Mouse (Mus musculus): ENCODE measurements around the gene Ccdc88a. TPM values are rescaled to one million over a fixed set of nuclear protein-coding genes. Genes with fewer than 3 reads are reported as not detected.

Gene Ccdc88a
- polyA plus RNA-seq (2011; ENCODE audit: insufficient read depth, insufficient read length, low replicate concordance, missing spikeins) = 6.5 and 8.5 TPM in 2 replicates

DNA sequence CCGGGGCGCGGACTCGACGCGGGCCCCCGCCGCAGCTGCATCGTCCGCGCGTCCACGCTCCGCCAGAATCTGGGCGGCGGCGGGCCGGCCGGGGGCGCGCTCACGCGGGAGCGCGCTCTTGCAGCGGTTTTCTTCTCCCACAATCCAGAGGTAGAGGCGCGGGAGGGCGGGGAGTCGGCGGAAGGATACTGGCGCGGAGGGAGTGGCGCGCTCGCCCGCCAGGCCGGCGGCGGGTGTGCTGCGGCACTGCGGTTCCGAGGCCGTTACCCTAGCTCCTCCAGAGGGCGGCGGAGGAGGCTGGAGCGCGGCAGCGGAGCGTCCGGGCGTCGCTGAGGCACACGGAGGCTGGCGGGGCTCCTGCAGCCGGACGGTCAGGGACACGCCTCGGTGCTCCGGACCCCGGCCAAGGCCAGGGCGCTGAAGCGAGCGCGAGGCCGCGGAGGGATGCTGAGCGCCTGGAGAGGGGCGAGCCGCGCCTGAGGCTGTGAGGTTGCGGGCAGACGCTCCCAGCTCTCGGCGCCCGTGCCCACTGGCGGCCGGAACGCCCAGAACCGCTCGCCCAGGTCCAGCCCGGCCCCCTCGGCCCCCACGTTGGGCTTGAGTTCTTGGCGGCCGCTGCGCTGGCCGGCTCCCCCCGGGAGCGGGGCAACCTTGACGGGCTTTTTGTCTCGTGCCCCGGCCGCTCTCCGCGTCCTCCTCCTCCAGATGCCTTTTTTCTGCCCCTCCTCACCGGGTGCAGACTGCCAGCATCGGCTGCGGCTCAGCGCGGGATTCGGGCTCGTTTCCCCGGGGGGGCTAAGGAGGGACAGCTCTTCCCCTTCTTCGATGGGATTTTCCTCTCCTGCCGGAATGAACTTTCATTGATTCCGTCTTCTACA is at the start of gene Ccdc88a:
Gene Ccdc88a, plus strand, starts transcription at position 263 of the 878 bp plus-strand sequence.
- H3K4me3 ChIP-seq (replicated peaks; ENCODE audit: control insufficient read depth, low read depth, low read length) = peak within 1 kb of the TSS; percentile 82
- under 1% methylated on average over 102 of the region's 107 CpGs for WGBS
- H3K4me1 ChIP-seq (ENCODE audit: control insufficient read depth, insufficient read depth, low read length) = no peaks in the 10 kb centered on the region
- peak within 1 kb of the TSS; percentile 94 for H3K27ac ChIP-seq (ENCODE audit: control insufficient read depth, insufficient read depth, low read depth, low read length, poor library complexity)
- TF ChIP-seq CTCF (IDR thresholded peaks at IDR 0.05; ENCODE audit: control insufficient read depth, insufficient read depth, low read length) (peak; percentile 23; the same call in 1 of the 2 replicates), POLR2A (IDR thresholded peaks at IDR 0.05; ENCODE audit: borderline replicate concordance, control insufficient read depth, low read depth, low read length) (peak; percentile 86; the same call in 1 of the 2 replicates)

DNA sequence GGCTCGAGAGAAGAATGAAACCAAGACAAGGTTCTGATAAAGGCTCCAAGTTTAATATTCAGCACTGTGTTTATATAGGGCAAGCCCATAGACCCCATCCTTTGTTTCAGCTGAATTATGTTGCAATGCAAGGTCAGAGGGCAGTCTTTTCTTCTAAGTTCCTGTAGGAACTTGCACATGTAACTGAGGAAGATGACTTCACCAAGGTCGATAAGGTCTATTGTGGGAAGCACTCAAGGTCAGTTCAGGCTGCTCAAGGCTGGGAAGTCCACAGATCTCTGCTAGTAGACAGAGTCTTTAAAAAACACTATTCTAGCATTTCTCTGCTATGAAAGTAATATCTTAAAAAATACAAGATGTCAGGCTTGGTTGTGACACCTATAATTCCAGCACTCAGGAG is 38.0 kb upstream of the Ccdc88a start:
- Histone ChIP-seq H3K4me1 (ENCODE audit: control insufficient read depth, insufficient read depth, low read length) (no peaks in the 10 kb centered on the region), H3K4me3 (replicated peaks; ENCODE audit: control insufficient read depth, low read depth, low read length) (no peak overlapping the region), H3K27ac (ENCODE audit: control insufficient read depth, insufficient read depth, low read depth, low read length, poor library complexity) (no peak overlapping the region)
- WGBS = 58% methylated on average over 2 of the region's 2 CpGs
- TF ChIP-seq POLR2A (IDR thresholded peaks at IDR 0.05; ENCODE audit: borderline replicate concordance, control insufficient read depth, low read depth, low read length) (no peak), CTCF (IDR thresholded peaks at IDR 0.05; ENCODE audit: control insufficient read depth, insufficient read depth, low read length) (no peak)

- 66% methylated on average over 2 of the region's 2 CpGs for WGBS
- no peak overlapping the region for H3K4me3 ChIP-seq (replicated peaks; ENCODE audit: control insufficient read depth, low read depth, low read length)
- TF ChIP-seq POLR2A (IDR thresholded peaks at IDR 0.05; ENCODE audit: borderline replicate concordance, control insufficient read depth, low read depth, low read length) = no peak
- TF ChIP-seq CTCF (IDR thresholded peaks at IDR 0.05; ENCODE audit: control insufficient read depth, insufficient read depth, low read length) = no peak
- H3K4me1 ChIP-seq (ENCODE audit: control insufficient read depth, insufficient read depth, low read length) = no peaks in the 10 kb centered on the region
- H3K27ac ChIP-seq (ENCODE audit: control insufficient read depth, insufficient read depth, low read depth, low read length, poor library complexity) = no peak overlapping the region
These were observed 32.2 kb upstream of the Ccdc88a start for GRCm38 (mm10) chr11:29341259-29341658.

DNA sequence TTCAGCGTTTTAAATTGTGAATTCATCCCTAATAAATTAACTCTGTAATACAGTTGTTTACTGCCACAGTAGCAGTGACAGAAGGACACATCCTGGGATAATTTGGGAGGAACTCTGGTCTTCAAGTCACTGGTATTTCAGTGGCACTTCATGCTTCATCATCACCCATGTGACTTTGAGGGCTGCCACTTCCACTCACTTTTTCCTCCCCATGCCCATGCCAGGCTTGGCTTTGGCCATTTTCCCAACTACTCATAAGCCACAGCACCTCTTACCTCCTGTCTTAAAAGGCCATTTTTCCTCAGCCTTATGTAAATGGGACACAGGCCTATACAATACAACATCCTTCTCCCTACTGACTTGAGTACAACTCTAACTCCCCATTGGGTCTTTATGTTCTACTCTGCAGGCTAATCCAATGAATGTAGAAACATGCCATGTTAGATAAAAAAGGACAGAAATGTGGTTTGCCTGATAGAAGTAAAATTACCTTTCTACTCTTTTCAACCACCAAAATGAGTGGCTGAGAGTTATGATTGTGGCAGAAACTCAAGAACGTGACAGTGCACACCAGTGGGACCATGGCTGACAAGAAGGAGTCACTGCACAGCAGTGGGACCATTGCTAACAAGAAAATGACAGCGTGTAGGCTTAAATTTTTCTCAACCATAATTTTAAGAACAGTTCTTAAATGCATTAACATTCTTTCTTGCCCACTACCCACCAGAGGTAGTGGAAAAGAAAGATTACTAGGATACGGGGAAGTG is 28.4 kb upstream of the Ccdc88a start:
- H3K27ac ChIP-seq (ENCODE audit: control insufficient read depth, insufficient read depth, low read depth, low read length, poor library complexity) = no peak overlapping the region
- H3K4me1 ChIP-seq (ENCODE audit: control insufficient read depth, insufficient read depth, low read length) = no peaks in the 10 kb centered on the region
- 67% methylated on average over 4 of the region's 4 CpGs for WGBS
- no peak overlapping the region for H3K4me3 ChIP-seq (replicated peaks; ENCODE audit: control insufficient read depth, low read depth, low read length)
- no peak for TF ChIP-seq CTCF (IDR thresholded peaks at IDR 0.05; ENCODE audit: control insufficient read depth, insufficient read depth, low read length)
- no peak for TF ChIP-seq POLR2A (IDR thresholded peaks at IDR 0.05; ENCODE audit: borderline replicate concordance, control insufficient read depth, low read depth, low read length)

- H3K27ac ChIP-seq (ENCODE audit: control insufficient read depth, insufficient read depth, low read depth, low read length, poor library complexity) = no peak overlapping the region
- no peak overlapping the region for H3K4me3 ChIP-seq (replicated peaks; ENCODE audit: control insufficient read depth, low read depth, low read length)
- 77% methylated on average over 4 of the region's 4 CpGs for WGBS
These were observed 27.7 kb upstream of the Ccdc88a start for GRCm38 (mm10) chr11:29345673-29346286.

GRCm38 (mm10) chr11:29350891-29351290 is 22.6 kb upstream of the Ccdc88a start:
- 89% methylated on average over 2 of the region's 2 CpGs for WGBS
- Histone ChIP-seq H3K4me3 (replicated peaks; ENCODE audit: control insufficient read depth, low read depth, low read length) (no peak overlapping the region), H3K27ac (ENCODE audit: control insufficient read depth, insufficient read depth, low read depth, low read length, poor library complexity) (no peak overlapping the region), H3K4me1 (ENCODE audit: control insufficient read depth, insufficient read depth, low read length) (no peaks in the 10 kb centered on the region)
- TF ChIP-seq CTCF (IDR thresholded peaks at IDR 0.05; ENCODE audit: control insufficient read depth, insufficient read depth, low read length) (no peak), POLR2A (IDR thresholded peaks at IDR 0.05; ENCODE audit: borderline replicate concordance, control insufficient read depth, low read depth, low read length) (no peak)

More at GRCm38 (mm10) chr11:29345673-29346286, 27.7 kb upstream of the Ccdc88a start:
- no peaks in the 10 kb centered on the region for H3K4me1 ChIP-seq (ENCODE audit: control insufficient read depth, insufficient read depth, low read length)
- TF ChIP-seq POLR2A (IDR thresholded peaks at IDR 0.05; ENCODE audit: borderline replicate concordance, control insufficient read depth, low read depth, low read length) (no peak), CTCF (IDR thresholded peaks at IDR 0.05; ENCODE audit: control insufficient read depth, insufficient read depth, low read length) (no peak)

DNA sequence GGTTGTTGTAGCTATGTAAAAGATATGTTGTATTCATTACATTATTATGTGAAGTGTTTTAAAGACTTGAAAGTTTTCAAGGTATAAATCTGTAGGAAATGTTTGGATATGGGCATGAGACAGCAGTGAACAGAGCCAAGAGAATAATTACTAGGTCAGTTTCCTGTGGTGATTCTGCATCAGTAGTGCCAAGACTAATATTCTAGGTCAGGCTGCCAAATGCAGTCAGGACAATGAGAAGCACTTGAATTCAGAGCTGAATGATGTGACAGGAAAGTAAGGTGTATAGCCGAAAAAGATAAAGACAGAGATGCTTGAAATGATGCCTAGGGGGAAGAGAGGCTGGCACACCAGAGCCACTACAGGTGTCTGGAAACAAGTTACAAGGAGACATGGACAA is 21.2 kb upstream of the Ccdc88a start:
- TF ChIP-seq POLR2A (IDR thresholded peaks at IDR 0.05; ENCODE audit: borderline replicate concordance, control insufficient read depth, low read depth, low read length) = no peak
- TF ChIP-seq CTCF (IDR thresholded peaks at IDR 0.05; ENCODE audit: control insufficient read depth, insufficient read depth, low read length) = no peak
- Histone ChIP-seq H3K27ac (ENCODE audit: control insufficient read depth, insufficient read depth, low read depth, low read length, poor library complexity) (no peak overlapping the region), H3K4me1 (ENCODE audit: control insufficient read depth, insufficient read depth, low read length) (no peaks in the 10 kb centered on the region), H3K4me3 (replicated peaks; ENCODE audit: control insufficient read depth, low read depth, low read length) (no peak overlapping the region)
- 67% methylated on average over 1 of the region's 1 CpGs for WGBS

Measured in bone marrow, adult 2 months (tissue).